Mouse (Mus musculus) brain, embryonic 14.5 days (tissue): ENCODE data around the gene Krt33b.

Experiments
- CTCF ChIP-seq: fragments of 200-500 bp; IDR thresholded peaks from 2 replicates; pipeline ENCODE4 v1.5.1; 2012; ENCODE audit warnings: inconsistent platforms, mild to moderate bottlenecking, moderate library complexity, borderline replicate concordance; ENCODE audit not compliant: insufficient read depth, insufficient read length; ENCODE audit errors: extremely low read depth
- POLR2A ChIP-seq: fragments of 200-500 bp; IDR thresholded peaks from 2 replicates; pipeline ENCODE4 v1.6.1; 2012; ENCODE audit warnings: mild to moderate bottlenecking, inconsistent platforms, borderline replicate concordance; ENCODE audit not compliant: poor library complexity, insufficient read depth, insufficient read length, severe bottlenecking; ENCODE audit errors: extremely low read depth

DNA sequence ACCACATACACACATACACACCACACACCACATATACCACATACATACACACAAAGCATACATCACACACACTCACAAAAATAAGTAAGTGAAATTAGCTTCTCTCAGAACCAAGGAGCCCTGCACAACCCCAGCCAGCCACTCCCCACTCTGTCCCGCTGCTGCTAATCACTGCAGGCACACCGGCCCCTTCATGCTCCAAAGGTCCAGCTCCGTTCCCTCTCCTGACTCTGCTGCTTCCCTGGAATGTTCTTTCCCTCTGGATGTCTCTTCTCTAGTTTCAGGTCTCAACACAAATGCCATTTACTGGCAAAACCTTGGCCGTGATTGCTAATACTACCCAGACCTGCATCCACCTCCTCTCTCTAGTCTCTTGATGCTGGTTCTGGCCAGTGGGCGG, 19.0 kb downstream of the Krt33b start:
- TF ChIP-seq POLR2A (no peak), CTCF (no peak)
